In genomic region chr2:124309361-124310128, GRCm38 (mm10) we compare ENCODE assay signal across 15 mouse cellular contexts.
"Had no signal": no experiment of that assay in that cellular context is flagged by ENCODE, and none has a peak within 500 bp of the region (broad histone marks: within the 10 kb centered on the region; RNA-seq: fewer than 3 reads in every experiment).

No protein-coding gene starts in this region.

- H3K9me3 ChIP-seq: intestine, embryonic 15.5 days; limb, embryonic 12.5 days; midbrain, embryonic 15.5 days; neural tube, embryonic 12.5 days had no signal

- H3K4me2 ChIP-seq: intestine, embryonic 15.5 days; limb, embryonic 12.5 days; midbrain, embryonic 15.5 days; neural tube, embryonic 12.5 days had no signal

- H3K27ac ChIP-seq: intestine, embryonic 15.5 days; layer of hippocampus, adult 2 months; limb, embryonic 12.5 days; liver, embryonic 14.5 days; midbrain, embryonic 15.5 days; neural tube, embryonic 12.5 days had no signal

- ATAC-seq: intestine, embryonic 15.5 days; midbrain, embryonic 15.5 days had no signal

- H3K36me3 ChIP-seq: intestine, embryonic 15.5 days; limb, embryonic 12.5 days; midbrain, embryonic 15.5 days; neural tube, embryonic 12.5 days had no signal

- H3K4me3 ChIP-seq: intestine, embryonic 15.5 days; layer of hippocampus, adult 2 months; limb, embryonic 12.5 days; midbrain, embryonic 15.5 days; neural tube, embryonic 12.5 days had no signal

- DNase-seq: kidney, adult 18-20 months; kidney, postnatal 10 days; kidney, postnatal 4 days; lung, adult 18-20 months; lung, postnatal 36 days; right cerebral cortex, postnatal 4 days; spleen, adult 18-20 months; thymus, adult 2 months; thymus, postnatal 25 days had no signal

- H3K9ac ChIP-seq: intestine, embryonic 15.5 days; limb, embryonic 12.5 days; liver, embryonic 14.5 days; midbrain, embryonic 15.5 days; neural tube, embryonic 12.5 days had no signal

- H3K27me3 ChIP-seq: intestine, embryonic 15.5 days; limb, embryonic 12.5 days; midbrain, embryonic 15.5 days; neural tube, embryonic 12.5 days had no signal

- H3K4me1 ChIP-seq: intestine, embryonic 15.5 days; limb, embryonic 12.5 days; midbrain, embryonic 15.5 days; neural tube, embryonic 12.5 days had no signal
